Mouse (Mus musculus) bone marrow macrophage, adult 2 months (primary cell): ENCODE data around the gene Fam173b. TPM values are rescaled to one million over a fixed set of nuclear protein-coding genes. Genes with fewer than 3 reads are reported as not detected.

Experiments
- H3K27ac ChIP-seq: 2 replicates; pipeline ENCODE4 v1.5.1; 2012; ENCODE audit warnings: low read depth, low read length; ENCODE audit not compliant: insufficient read depth
- H3K4me1 ChIP-seq: 2 replicates; pipeline ENCODE4 v1.6.1; 2012; ENCODE audit warnings: low read length; ENCODE audit not compliant: control insufficient read depth, insufficient read depth
- H3K4me3 ChIP-seq: 2 replicates; pipeline ENCODE4 v1.5.1; 2012; ENCODE audit warnings: mild to moderate bottlenecking, low read length, moderate library complexity; ENCODE audit not compliant: insufficient read depth
- CTCF ChIP-seq: IDR thresholded peaks from 2 replicates; pipeline ENCODE4 v1.5.1; 2012; ENCODE audit warnings: low read depth, mild to moderate bottlenecking, low read length, moderate library complexity
- POLR2A ChIP-seq: IDR thresholded peaks from 2 replicates; pipeline ENCODE4 v1.6.1; 2012; ENCODE audit warnings: mild to moderate bottlenecking, low read depth, low read length, borderline replicate concordance
- polyA plus RNA-seq: library from polyadenylated mRNA; stranded (reverse); fragments of >200 nt; gene quantifications from 2 replicates; pipeline ENCODE4 v1.2.4, GENCODE M21; 2012; ENCODE audit not compliant: missing spikeins, insufficient read depth, insufficient read length

The Fam173b gene
- polyA plus RNA-seq, 1 experiment: 14.4 TPM

- Histone ChIP-seq H3K4me3 (no peak overlapping the region), H3K4me1 (peaks cover 3% of the 10 kb centered on the region; the same call in 1 of the 2 replicates), H3K27ac (no peak overlapping the region)
- TF ChIP-seq CTCF (no peak), POLR2A (no peak)
Measured at GRCm38 (mm10) chr15:31663074-31663473, 61.4 kb downstream of the Fam173b start.

Other genes with a start within 250 kb of the Fam173b start
- gene Ankrd33b, start 234.1 kb upstream of the Fam173b start, polyA plus RNA-seq: 7.8 and 9.5 TPM in 2 replicates
- 6.0 and 6.8 TPM in 2 replicates for gene Ropn1l, start 148.1 kb upstream of the Fam173b start, polyA plus RNA-seq
- 40.7 and 42.2 TPM in 2 replicates for gene March6, start 70.8 kb upstream of the Fam173b start, polyA plus RNA-seq
- 4.2 and 6.0 TPM in 2 replicates for gene Cmbl, start 36.5 kb upstream of the Fam173b start, polyA plus RNA-seq
- gene Cct5, start within 50 bp of the Fam173b start, polyA plus RNA-seq: 135 and 148 TPM in 2 replicates